Mouse (Mus musculus) gonadal fat pad, adult 2 months (tissue): ENCODE data around the gene Gdi1. TPM values are rescaled to one million over a fixed set of nuclear protein-coding genes. Genes with fewer than 3 reads are reported as not detected.

Source experiments
- DNase-seq: peaks from one replicate; pipeline ENCODE4 v3.0.0-alpha.2; 2012; ENCODE audit warnings: low read depth
- polyA plus RNA-seq: library from polyadenylated mRNA; depleted of rRNA; stranded (reverse); fragments of >200 nt; gene quantifications from 2 replicates; pipeline ENCODE4 v1.2.3, GENCODE M21; 2012; rRNA removed

Gene Gdi1
- 180 and 211 TPM in 2 replicates for polyA plus RNA-seq

- DNase-seq = no peak
Observed at GRCm38 (mm10) chrX:74304867-74305700, at the start of gene Gdi1. Gene Gdi1 (plus strand): TSS chrX:74304998.

DNA sequence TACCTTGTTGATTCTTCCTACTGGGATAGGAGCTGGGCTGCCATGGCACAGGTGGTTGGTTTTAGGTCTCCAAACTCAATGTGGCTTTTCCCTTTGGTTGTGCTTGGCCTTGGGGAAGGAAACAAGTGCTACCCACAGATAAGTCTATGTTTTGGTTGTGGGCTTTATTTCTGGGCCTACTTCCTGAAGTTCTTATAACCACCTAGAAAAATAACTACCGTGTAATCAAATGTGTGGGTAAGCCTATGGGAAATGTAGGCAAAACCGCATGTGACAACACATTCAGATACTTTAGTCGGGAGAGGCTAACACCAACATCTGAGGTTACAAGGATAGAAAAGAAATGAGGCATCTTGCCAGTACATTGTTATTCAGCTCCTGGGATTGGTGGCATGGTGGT, 47.1 kb upstream of the Gdi1 start:
- no peak for DNase-seq

- no peak for DNase-seq
Observed at GRCm38 (mm10) chrX:74269736-74270061, 35.1 kb upstream of the Gdi1 start.

DNA sequence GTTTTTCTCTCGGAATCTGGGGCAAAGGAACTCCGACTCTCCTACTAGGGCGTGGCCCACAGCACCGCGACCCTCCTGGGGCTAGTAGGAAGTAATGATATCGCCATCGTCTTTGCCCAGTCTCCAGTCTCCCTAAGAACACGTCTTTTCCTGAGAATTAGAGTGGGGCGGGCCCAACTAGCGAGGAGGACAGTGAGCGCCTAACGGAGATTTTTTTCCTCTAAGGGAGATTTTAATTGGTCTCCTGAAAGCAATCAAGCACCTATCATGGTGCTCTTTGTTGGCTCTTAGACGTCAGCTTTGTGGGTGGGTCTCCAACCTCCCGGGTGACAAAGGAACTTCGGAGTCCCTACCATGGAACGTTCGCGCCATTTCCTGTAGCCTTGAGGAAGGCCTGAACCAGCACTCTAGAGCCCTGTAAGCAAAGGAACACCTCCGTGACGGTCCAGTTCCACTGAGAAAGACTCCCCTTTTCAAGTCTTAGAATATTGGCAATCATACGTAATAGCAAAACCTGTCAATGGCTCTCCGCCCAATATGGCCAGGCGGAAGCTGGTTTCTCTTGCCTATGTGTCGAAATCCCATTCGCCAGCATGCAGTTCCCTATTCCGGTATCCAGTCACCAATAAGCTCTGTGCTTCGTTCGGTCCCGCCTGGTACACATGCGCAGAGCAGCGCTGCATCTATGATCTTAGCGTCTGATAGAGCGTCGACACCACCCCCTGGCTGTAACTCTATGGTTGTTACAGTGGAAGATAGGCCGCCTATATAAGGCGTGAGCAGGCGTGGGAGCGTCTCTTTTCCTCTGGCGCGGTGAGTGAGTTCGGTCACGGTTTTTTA, 34.5 kb upstream of the Gdi1 start, which contains the start of gene Rpl10:
Gene Rpl10, plus strand, starts transcription at position 751 of the 840 bp plus-strand sequence.
- peak; percentile 79 for DNase-seq

- DNase-seq = no peak
Observed at GRCm38 (mm10) chrX:74270902-74271551, 33.8 kb upstream of the Gdi1 start.

DNA sequence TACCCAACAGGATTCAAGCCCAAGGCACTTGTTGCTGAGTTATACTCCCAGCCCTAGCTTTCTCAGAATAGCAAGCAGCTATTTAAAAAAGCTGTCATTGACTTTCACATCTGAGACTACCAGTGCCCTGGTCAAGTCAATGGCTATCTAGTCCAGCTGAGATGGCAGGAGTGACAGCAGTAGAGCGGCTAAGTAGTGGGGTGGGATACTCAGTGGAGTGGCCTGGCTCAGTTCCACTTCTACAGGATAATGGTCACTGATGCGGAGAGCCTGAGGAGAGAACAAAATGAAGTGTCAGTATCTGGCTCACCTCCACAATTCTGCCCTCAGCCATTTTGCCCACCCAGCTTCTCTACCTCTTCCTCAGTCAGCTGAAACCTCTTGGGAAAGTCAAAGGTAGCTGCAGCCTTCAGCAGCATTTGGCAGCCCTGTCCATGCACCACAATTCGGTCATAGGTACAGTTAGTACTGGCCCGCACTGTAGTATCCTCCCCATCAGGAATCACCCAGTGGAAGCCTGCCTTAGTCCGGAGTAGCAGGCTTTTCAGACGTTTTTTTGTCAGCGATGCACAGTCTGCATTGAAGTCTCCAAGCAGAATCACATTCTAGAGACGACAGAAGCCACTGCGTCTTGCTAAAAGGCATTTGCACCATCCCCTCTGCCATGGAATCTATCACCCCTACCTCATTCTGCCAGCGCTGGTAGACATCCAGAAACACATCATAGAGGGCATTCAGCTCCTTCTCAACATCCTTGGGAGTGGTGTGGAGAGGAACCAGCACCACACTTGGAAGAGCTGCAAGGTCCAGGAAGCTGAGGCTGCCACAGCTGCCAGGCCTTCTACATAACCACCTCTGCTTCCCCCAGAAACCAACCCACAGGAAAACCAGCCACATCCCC, 31.1 kb upstream of the Gdi1 start:
- no peak for DNase-seq

DNA sequence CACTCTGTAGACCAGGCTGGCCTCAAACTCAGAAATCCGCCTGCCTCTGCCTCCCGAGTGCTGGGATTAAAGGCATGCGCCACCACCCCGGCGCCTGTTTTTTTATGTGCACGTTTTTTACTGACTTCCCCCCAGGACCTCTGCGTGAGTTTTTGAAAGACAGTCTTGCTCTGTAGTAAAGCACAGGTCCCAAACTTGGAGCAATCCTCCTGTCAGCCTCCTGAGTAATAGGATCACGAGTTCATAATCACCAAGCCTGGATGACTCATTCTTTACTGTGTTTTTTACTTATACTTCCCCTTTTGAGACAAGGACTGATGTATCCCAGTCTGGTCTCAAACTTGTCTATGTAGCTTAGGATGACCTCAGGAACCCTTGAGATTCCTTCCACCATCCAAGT, 26.9 kb upstream of the Gdi1 start:
- DNase-seq = no peak

- DNase-seq = no peak
Observed at GRCm38 (mm10) chrX:74281041-74281731, 23.6 kb upstream of the Gdi1 start.

DNA sequence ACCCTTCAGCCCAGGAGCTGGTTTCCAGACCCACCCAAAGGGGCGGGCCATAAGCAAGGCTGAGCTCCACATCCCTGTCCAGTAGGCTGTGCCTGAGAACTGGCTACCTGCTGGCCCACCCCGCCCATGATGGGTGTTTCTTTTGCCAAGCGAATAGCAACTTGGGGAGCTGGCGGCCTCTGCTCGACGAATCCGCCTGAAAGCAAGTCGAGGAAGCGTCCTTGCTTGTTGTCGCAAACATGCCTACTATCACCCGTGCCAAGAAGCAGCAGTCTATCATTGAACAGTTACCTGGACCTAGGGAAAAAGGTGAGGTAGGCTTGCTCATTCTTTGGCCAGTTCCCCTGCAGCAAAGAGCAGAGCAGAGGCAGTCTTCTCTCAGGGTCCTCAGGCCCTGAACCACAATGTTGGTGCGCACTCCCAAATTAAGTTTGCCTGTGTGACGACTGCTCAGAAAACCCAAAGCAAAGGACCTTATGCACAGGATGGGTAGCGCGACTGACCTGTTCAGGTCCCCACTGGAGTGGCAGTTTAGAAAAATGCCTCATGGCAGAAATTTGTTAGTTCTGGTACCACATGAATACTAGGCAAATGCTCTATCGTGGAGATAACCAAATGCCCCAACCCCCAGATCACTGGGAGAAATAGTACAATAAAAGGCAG, 22.9 kb upstream of the Gdi1 start, which contains the start of the genes Taz and Dnase1l1:
Gene Taz, plus strand, starts transcription at position 181 of the 663 bp plus-strand sequence.
Gene Dnase1l1, minus strand, starts transcription at position 606 of the 663 bp plus-strand sequence.
- DNase-seq = no peak

- no peak for DNase-seq
Observed at GRCm38 (mm10) chrX:74282395-74283091, 22.3 kb upstream of the Gdi1 start.

- DNase-seq = no peak
Observed at GRCm38 (mm10) chrX:74283092-74283437, 21.7 kb upstream of the Gdi1 start.

- DNase-seq = no peak
Observed at GRCm38 (mm10) chrX:74293431-74293830, 11.4 kb upstream of the Gdi1 start.

DNA sequence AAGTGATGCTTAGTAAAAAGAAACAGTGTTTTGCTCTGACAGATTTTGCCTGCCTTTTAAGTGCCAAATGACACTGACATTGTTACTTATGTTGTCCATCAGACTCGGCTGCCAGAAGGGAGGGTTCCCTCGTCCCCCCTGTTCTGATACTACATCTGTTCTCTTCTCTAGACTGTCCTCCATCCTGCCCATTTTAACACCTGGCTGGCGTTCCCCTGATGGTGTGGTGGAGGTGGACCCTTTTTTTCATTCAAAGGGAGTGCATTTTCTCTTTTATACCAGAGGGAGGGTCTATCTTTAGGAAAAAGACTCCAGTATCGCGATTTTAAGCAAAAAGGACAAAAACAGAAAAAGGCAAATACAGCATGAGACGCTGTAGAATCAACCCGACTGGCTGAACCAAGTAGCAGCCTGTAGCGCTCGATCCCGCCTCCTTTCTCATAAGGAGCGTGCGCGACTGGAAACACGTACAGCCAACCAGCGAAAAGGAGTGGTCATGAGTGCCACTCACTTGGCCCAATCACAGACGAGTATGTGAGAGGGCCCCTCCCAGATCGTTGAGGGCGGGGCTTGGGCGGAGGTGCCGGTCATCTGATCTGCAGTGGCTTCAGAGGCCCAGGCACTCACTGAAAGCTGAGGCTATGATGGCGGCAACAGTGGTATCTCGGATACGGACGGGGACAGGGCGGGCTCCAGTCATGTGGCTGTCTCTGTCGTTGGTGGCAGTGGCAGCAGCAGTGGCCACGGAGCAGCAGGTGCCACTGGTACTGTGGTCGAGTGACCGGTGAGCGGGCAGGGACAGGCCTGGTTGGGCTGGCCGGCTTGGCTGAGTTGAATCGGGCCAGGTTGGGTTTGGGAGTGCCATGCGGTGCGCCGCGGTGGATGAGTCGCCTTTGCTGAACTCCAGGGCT, 8.0 kb upstream of the Gdi1 start, which contains the start of gene Atp6ap1:
Gene Atp6ap1, plus strand, starts transcription at position 560 of the 911 bp plus-strand sequence.
- DNase-seq = no peak

DNA sequence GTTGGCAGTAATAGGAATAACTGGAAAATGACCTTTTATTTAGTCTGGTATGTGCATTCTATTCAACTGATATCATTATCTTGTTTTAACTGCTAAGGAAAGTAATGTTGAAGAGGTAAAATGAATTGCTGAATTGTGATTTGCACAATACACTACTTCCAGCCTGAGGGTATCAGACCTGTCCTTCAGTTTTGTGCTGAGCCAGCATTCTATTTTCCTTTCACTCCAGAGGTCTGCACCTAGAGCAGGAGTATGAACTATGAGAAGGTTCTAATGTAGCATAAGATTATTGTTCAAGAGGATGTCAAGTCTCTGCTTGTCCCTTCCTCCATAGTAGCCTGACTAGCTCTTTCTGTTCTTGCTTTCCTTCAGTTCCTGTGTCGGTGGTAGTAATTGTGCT, 6.5 kb upstream of the Gdi1 start:
- DNase-seq = no peak

DNA sequence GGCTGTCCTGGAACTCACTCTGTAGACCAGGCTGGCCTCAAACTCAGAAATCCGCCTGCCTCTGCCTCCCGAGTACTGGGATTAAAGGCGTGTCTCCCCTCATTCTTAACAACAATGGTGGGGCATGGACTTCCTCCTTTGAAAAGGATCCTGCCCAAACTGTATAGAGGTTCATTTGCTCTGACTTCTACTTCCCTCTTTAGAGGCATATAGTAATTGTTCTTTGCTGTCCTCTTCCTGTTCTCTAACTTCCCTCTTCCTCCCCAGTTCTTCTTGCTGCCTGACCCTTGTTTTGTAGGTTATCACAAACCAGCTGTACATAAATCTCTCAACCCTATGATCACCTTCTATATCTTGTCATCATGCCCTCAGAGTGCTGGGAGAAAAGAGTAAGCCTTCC, 5.1 kb upstream of the Gdi1 start:
- DNase-seq = no peak

DNA sequence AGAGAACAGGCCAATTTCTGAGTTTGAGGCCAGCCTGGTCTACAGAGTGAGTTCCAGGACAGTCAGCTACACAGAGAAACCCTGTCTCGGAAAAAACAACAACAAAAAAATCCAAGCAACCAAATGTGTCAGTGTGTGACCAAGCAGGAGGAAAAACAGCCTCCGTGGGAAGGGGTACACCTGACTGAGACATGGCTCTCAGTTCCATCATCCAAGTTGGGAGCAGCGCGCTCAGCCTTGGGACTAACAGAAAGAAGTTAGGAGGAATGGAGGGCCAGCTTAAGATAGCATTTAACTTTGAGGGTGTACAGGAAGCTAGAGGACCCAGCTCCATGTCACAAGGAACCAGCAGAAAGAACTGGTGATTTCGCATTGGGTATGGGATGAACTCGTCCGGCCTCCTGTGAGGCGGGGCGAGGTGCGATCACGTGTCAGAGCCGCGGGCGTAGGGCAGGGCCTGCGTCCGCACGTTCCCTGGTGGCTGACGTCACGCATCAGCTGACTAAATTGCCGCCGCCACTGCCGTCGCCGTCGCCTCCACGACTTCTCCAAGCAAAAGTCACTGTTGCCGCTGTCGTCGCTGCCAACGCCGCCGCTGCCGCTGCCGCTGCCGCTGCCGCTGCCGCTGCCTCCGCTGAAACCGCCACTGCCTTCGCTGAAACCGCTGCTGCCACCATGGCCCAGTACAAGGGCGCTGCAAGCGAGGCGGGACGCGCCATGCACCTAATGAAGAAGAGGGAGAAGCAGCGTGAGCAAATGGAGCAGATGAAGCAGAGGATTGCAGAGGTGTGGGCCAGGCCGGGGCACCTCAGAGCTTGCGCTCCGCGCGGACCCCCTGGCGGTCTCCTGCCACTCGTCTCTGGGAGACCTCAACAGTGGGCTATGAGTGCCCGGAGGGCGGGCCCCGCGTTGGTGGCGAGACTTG, 8.0 kb downstream of the Gdi1 start, which contains the start of gene Fam50a:
Gene Fam50a, plus strand, starts transcription at position 494 of the 925 bp plus-strand sequence.
- no peak for DNase-seq

DNA sequence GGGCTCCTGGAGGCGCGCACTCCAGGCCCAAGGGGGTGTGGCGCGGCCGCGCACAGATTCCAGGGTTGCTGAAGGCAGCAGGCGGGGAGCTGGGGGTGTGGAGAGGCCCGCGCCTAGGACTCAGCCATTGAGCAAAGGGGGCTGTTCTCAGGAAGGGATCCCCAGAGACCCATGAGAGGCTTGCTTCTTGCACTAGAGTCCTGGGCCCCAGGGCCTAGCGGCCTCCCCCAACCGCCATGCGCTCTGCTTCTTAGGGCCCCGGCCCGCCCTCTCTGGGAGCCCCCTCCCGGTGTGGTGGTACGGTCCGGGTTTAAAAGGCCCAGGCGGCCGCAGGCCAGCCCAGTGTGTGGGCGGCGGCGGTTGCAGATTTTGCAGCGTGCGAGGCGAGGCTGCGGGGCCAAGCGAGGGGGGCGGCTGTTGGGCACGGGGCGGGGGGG, 23.9 kb downstream of the Gdi1 start, which contains the start of gene Plxna3:
Gene Plxna3, plus strand, starts transcription at position 342 of the 437 bp plus-strand sequence.
- no peak for DNase-seq
